Mouse (Mus musculus) forebrain, embryonic 10.5 days (tissue): Measurements from ENCODE around the gene Dek. TPM values are rescaled to one million over a fixed set of nuclear protein-coding genes. Genes with fewer than 3 reads are reported as not detected.

Experiments used
- DNase-seq: peaks from one replicate; pipeline ENCODE4 v3.0.0-alpha.2; 2017; ENCODE audit warnings: low spot score; ENCODE audit errors: extremely low spot score
- H3K27ac ChIP-seq: fragments of 300-500 bp; sonication (generic); 2 replicates; pipeline ENCODE4 v1.5.1; 2016; ENCODE audit warnings: mild to moderate bottlenecking
- H3K27me3 ChIP-seq: fragments of 300-500 bp; sonication (generic); 2 replicates; pipeline ENCODE4 v1.6.1; 2016; ENCODE audit warnings: mild to moderate bottlenecking; ENCODE audit not compliant: poor library complexity, severe bottlenecking
- H3K36me3 ChIP-seq: fragments of 300-500 bp; sonication (generic); replicated peaks from 2 replicates; pipeline ENCODE4 v1.6.1; 2016; ENCODE audit warnings: mild to moderate bottlenecking, moderate library complexity
- H3K4me1 ChIP-seq: fragments of 300-500 bp; sonication (generic); 2 replicates; pipeline ENCODE4 v1.6.1; 2016
- H3K4me3 ChIP-seq: fragments of 300-500 bp; sonication (generic); 2 replicates; pipeline ENCODE4 v1.5.1; 2016; ENCODE audit warnings: mild to moderate bottlenecking, moderate library complexity
- H3K9me3 ChIP-seq: fragments of 300-500 bp; sonication (generic); 2 replicates; pipeline ENCODE4 v1.6.1; 2016; ENCODE audit warnings: mild to moderate bottlenecking, moderate library complexity
- WGBS: fragments of 180-500 bp; shearing (Covaris S2); methylation state at CpG from one replicate; pipeline ENCODE4 v1.1.7; 2016; 5-methylcytosine and 5-hydroxymethylcytosine counted together
- polyA plus RNA-seq: library from polyadenylated mRNA; unstranded; fragments of >200 nt; fragmentation: Nextera tagmentation; extraction: Ambion mirVana; gene quantifications from 2 replicates; pipeline ENCODE4 v1.2.1, GENCODE M21; 2016

Gene Dek
- polyA plus RNA-seq, 1 experiment from 2014 or later: 434 TPM

DNA sequence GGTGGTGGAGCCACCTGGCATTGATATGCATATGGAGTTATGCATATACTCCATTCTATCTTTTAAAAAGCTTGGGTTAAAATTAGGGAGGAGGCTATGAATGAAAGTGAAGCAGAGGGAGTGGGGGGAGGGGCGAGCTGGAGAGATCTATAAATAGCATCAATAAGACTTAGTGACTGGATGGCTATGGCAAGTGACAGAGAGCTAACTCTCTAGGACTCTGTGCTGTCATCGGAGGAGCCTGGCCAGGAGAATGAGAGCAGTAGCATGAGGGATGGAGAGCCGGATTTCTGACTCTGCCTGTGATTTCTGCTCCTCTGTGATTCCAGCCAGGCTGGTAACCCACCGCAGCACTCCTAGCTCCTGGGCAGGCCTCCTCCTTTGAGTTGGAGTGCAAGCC lies 23.1 kb upstream of the Dek start:
- peaks cover 14% of the 10 kb centered on the region for H3K27me3 ChIP-seq
- no peaks in the 10 kb centered on the region for H3K36me3 ChIP-seq
- WGBS: 75% methylated on average over 4 of the region's 4 CpGs
- H3K9me3 ChIP-seq: no peaks in the 10 kb centered on the region
- no peak overlapping the region for H3K4me3 ChIP-seq
- H3K4me1 ChIP-seq: peaks cover 12% of the 10 kb centered on the region
- no peak for DNase-seq
- no peak overlapping the region for H3K27ac ChIP-seq

DNA sequence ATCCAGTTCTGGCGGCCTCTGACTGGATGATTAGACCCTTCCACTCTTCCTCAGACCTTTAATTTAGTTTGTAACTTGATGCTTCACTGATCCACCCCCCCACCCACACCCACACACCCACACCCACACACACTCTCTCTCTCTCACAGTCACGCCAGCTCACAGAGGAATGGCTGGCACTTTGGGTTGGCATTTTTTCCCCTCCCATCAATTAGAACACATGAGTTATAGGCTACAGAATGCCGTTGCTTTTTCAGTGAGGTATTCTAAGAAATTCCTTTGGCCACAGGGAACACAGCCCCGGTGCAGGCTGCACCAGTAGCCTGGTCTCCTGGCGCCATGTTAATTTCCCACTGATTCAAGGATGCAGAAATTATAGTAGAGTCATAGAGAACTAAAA lies 19.6 kb upstream of the Dek start:
- 75% methylated on average over 5 of the region's 5 CpGs for WGBS
- no peak for DNase-seq
- peaks cover 49% of the 10 kb centered on the region for H3K27me3 ChIP-seq

DNA sequence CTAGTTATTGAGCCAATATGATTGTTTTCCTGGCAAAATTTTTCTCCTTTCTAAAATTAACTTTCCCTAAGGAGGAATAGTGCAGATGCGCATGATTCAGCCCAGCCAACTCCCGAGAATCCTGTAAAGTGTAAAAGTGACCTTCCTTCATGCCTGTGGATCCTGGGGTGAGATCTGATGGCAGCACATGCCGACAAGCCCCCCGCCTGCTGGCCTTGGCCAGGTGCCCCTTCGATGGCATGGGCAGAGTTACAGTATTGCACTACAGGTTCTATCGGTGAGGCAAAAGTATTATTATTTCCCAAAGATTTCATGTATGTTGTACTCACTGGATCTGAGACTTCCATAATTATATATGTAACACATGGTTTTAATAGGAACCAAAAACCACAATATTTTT lies 19.0 kb upstream of the Dek start:
- H3K9me3 ChIP-seq: no peaks in the 10 kb centered on the region
- WGBS: 85% methylated on average over 6 of the region's 6 CpGs

More for the DNA sequence above, 19.6 kb upstream of the Dek start:
- no peak overlapping the region for H3K4me3 ChIP-seq
- H3K27ac ChIP-seq: no peak overlapping the region
- H3K4me1 ChIP-seq: peaks cover 32% of the 10 kb centered on the region
- no peaks in the 10 kb centered on the region for H3K36me3 ChIP-seq
- H3K9me3 ChIP-seq: no peaks in the 10 kb centered on the region

DNA sequence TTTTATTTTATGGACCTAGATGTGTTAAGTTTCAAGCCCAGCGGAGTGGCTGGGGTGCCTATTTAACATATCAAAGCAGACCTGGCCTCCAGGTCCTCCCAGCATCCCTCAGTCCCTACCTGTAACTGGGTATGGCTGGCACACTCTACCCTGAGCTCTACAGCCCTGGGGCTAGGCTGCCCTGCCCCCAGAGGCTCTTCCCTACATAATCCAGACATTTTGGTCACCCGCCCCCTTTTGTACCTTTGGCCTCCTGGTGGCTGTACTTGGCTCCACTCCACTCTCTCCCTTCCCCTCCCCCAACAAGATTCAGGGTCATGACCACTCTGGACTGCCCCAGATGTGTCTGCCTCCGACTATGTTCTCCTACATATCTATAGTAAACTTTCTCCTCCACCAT lies 18.4 kb upstream of the Dek start:
- 38% methylated on average over 3 of the region's 3 CpGs for WGBS
- DNase-seq: no peak
- no peak overlapping the region for H3K4me3 ChIP-seq
- no peaks in the 10 kb centered on the region for H3K36me3 ChIP-seq
- peaks cover 32% of the 10 kb centered on the region for H3K4me1 ChIP-seq
- H3K9me3 ChIP-seq: no peaks in the 10 kb centered on the region
- H3K27ac ChIP-seq: no peak overlapping the region
- peaks cover 56% of the 10 kb centered on the region for H3K27me3 ChIP-seq

More for the DNA sequence above, 19.0 kb upstream of the Dek start:
- H3K36me3 ChIP-seq: no peaks in the 10 kb centered on the region
- H3K27ac ChIP-seq: no peak overlapping the region
- H3K4me1 ChIP-seq: peaks cover 32% of the 10 kb centered on the region
- no peak overlapping the region for H3K4me3 ChIP-seq
- peaks cover 50% of the 10 kb centered on the region for H3K27me3 ChIP-seq
- DNase-seq: no peak

DNA sequence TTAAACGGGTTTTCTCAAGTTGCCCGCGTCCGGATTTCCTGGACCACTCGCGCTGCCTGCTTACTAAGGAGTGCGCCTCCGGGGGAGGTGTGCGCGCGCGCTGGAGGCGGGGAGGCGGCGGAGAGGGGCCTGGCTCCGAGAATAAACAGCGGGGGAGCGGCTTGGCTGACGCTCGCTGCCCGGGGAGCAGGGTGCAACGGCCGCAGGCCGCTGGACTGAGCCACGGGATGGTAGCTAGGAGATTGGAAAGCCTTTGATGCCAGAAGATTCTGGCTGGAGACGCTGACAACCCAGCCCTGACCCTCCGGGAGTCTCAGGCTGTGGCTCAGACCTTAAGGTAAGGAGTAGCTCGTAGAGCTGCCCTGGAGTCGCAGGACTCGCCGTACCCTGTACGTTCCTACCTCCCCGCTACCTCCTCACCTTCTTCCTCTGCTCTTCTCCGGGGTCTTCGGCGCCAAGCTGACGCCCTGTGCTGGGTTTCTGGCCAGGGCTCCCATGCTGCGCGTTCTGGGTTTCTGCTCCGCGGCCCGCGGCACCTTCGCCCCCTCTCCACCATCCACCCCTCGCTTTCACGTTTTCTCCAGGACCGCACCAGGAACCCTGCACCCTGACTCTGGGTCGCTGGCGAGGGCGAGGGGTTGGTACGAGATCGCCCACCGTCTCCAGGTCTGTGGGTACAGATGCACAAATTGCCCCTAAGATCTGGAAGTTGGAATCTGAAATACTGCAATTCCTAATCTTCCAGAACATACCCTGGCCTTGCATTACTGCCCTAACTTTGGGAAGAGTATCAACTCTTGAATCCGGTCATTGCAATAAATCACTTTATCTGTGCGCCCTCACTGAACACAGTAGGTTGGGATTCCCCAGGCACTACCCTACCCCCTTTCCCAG lies 16.8 kb upstream of the Dek start, which contains the start of gene Rnf144b:
Gene Rnf144b (plus strand): TSS at position 120 of the 894 bp plus-strand sequence.
- Histone ChIP-seq H3K36me3 (no peaks in the 10 kb centered on the region), H3K4me1 (peaks cover 27% of the 10 kb centered on the region), H3K4me3 (peak within 1 kb of the TSS; percentile 70), H3K27ac (no peak within 1 kb of the TSS), H3K27me3 (peaks cover 56% of the 10 kb centered on the region), H3K9me3 (no peaks in the 10 kb centered on the region)
- 2% methylated on average over 55 of the region's 55 CpGs for WGBS
- peak; percentile 33 for DNase-seq

DNA sequence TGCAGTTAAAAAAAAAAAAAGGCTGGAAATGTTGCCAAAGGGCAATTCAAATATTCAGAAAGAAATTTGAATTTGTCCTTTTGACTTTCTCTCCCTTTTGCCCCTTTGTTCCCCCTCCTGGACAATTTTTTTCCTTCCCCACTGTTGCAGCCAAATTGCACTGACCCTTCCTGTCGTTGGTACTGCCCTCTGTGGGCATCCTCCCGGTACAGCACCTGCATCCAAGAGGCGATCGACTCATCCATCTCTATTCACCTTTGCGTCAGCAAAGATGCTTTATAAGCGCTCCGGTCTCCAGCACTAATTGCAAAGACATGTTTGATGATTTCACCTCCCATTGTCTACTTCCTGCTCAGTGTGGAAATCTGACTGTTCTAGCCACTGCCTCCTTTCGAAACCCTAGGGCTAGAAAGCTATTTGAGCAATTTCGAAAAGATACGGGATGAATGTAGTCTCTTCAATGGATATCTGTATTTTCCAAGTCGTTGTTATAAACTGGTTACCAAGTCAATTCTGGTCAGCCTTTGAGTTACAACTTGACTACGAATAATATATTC lies 15.4 kb upstream of the Dek start:
- Histone ChIP-seq H3K4me1 (peaks cover 27% of the 10 kb centered on the region), H3K36me3 (no peaks in the 10 kb centered on the region), H3K27ac (no peak overlapping the region), H3K4me3 (peak overlapping the region; percentile 70; the same call in 1 of the 2 replicates), H3K9me3 (no peaks in the 10 kb centered on the region), H3K27me3 (peaks cover 56% of the 10 kb centered on the region)
- 34% methylated on average over 12 of the region's 12 CpGs for WGBS
- DNase-seq: no peak

DNA sequence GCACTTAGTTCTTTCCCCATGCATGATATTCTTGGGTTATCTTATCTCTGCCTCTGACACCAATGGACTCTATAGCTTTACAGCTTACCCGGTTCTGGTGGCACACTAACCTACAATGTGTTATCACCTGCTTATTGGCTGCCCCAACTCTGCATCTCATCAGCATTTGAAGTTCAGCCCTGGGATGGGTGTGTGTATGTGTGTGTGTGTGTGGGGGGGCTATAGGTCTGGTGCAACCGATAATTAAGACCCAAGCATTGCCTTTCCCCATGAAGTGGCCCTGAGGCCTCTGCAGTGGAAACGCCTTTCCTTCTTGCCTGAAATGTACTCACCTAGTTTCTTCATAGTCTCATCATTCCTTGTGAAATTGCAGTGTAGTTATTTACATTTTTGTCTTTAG lies 10.0 kb upstream of the Dek start:
- Histone ChIP-seq H3K27me3 (peaks cover 10% of the 10 kb centered on the region), H3K4me1 (peaks cover 5% of the 10 kb centered on the region), H3K4me3 (no peak overlapping the region), H3K36me3 (no peaks in the 10 kb centered on the region), H3K27ac (no peak overlapping the region), H3K9me3 (no peaks in the 10 kb centered on the region)
- DNase-seq: no peak
- WGBS: 86% methylated on average over 3 of the region's 3 CpGs

DNA sequence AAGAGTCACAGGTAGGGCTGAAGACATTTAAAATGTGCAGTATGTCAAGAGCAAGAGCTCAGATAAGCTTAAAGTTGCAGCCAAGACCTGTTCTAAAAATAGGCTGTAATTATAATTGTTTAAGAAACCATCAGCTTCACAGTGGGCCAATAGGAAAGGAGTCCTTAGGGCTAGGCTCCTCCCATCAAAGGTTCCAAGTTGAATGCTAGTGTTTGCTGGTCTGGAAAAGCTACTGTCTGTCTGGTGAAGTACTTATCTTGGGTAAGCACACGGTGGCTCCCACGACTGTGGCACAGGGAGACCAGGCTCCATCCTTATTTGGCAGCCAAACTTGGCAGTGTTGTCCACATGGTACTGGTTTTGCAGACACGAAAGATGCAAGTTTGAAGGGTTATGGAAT lies 6.9 kb upstream of the Dek start:
- Histone ChIP-seq H3K27ac (no peak overlapping the region), H3K36me3 (no peaks in the 10 kb centered on the region), H3K4me1 (peaks cover 5% of the 10 kb centered on the region), H3K27me3 (no peaks in the 10 kb centered on the region), H3K4me3 (no peak overlapping the region), H3K9me3 (no peaks in the 10 kb centered on the region)
- DNase-seq: no peak
- 67% methylated on average over 3 of the region's 3 CpGs for WGBS

DNA sequence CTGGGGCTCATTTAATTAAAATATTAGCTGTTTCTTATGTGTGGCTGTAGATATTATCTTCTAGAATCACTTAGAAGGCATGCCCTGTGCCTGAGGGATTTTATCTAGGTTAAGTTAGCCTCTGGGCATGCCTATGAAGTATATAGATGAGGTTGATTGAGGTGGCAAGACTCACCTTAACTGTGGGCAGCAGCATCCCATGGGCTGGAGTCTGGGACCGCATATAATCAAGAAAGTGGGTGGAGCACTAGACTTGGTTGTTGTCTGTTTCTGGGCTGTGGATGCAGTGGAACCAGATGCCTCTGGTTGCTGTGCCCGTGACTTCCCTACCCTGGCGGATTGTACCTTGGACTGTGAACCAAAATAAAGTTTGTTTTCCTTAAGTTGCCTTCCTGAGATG lies 6.1 kb upstream of the Dek start:
- DNase-seq: no peak
- H3K4me3 ChIP-seq: no peak overlapping the region
- H3K36me3 ChIP-seq: no peaks in the 10 kb centered on the region
- H3K4me1 ChIP-seq: peaks cover 10% of the 10 kb centered on the region
- H3K9me3 ChIP-seq: no peaks in the 10 kb centered on the region
- H3K27me3 ChIP-seq: no peaks in the 10 kb centered on the region
- 82% methylated on average over 3 of the region's 3 CpGs for WGBS
- H3K27ac ChIP-seq: no peak overlapping the region

DNA sequence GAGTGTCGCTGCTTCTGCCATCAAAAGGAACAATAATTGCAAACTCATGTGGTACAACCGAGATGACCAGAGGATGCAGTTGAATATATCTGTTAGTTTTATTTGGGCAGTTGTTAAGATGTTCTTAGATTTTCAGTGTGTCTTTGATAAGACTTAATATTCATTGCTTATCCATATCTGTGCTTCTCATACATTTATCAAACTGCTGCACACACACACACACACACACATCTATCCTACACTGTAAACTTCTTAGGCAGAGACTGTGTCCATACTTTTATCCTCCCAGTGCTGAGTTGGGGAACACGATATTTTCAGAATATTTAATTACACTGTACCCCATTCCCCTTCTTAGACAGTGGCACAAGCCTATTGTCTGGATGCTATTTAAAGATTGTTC lies 5.2 kb upstream of the Dek start:
- H3K4me3 ChIP-seq: no peak overlapping the region
- no peaks in the 10 kb centered on the region for H3K9me3 ChIP-seq
- no peak for DNase-seq
- peaks cover 16% of the 10 kb centered on the region for H3K4me1 ChIP-seq
- no peak overlapping the region for H3K27ac ChIP-seq
- H3K27me3 ChIP-seq: no peaks in the 10 kb centered on the region
- H3K36me3 ChIP-seq: no peaks in the 10 kb centered on the region
- WGBS: 89% methylated on average over 3 of the region's 3 CpGs

DNA sequence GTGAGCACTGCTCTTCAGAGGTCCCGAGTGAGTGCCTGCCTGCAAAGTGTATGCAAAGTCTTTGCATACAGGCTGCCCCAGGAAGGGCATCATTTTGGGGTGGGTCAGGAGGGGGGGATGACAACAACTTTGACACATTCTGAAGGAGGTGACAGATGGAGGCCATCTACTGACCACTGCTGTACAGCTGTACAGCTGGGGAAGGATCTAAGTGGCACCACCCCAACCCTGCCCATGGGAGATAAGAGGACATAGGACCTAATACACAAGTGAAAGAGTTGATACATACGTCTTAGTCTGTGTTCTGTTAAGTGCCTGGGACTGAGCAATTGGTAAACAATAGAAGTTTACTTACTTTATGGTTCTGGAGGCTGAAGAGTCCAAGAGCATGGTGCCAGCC lies 3.2 kb upstream of the Dek start:
- no peaks in the 10 kb centered on the region for H3K27me3 ChIP-seq
- 72% methylated on average over 2 of the region's 2 CpGs for WGBS
- peaks cover 20% of the 10 kb centered on the region for H3K4me1 ChIP-seq
- no peak overlapping the region for H3K27ac ChIP-seq
- H3K9me3 ChIP-seq: no peaks in the 10 kb centered on the region
- H3K4me3 ChIP-seq: no peak overlapping the region
- no peak for DNase-seq
- H3K36me3 ChIP-seq: no peaks in the 10 kb centered on the region

DNA sequence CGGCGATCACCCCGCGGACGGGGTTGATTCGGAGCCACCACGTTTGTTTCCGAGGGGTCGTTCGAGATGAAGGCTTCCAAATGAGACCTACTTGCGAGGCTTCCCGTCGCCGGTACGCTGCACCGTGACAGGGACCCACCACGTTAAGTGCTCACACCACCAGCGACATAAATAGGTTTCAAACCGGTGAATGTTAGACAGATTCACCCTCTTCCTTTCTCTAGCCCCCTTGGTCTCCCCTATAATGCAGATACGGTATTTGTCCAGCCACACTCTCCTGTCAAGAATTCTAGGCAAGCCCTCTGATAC lies 533 bp upstream of the Dek start:
- H3K27ac ChIP-seq: peak overlapping the region; percentile 100
- no peak for DNase-seq
- H3K4me3 ChIP-seq: peak overlapping the region; percentile 99
- WGBS: 0% methylated on average over 20 of the region's 20 CpGs
- H3K4me1 ChIP-seq: peaks cover 30% of the 10 kb centered on the region
- H3K27me3 ChIP-seq: no peaks in the 10 kb centered on the region
- no peaks in the 10 kb centered on the region for H3K9me3 ChIP-seq
- H3K36me3 ChIP-seq: peaks cover 25% of the 10 kb centered on the region

DNA sequence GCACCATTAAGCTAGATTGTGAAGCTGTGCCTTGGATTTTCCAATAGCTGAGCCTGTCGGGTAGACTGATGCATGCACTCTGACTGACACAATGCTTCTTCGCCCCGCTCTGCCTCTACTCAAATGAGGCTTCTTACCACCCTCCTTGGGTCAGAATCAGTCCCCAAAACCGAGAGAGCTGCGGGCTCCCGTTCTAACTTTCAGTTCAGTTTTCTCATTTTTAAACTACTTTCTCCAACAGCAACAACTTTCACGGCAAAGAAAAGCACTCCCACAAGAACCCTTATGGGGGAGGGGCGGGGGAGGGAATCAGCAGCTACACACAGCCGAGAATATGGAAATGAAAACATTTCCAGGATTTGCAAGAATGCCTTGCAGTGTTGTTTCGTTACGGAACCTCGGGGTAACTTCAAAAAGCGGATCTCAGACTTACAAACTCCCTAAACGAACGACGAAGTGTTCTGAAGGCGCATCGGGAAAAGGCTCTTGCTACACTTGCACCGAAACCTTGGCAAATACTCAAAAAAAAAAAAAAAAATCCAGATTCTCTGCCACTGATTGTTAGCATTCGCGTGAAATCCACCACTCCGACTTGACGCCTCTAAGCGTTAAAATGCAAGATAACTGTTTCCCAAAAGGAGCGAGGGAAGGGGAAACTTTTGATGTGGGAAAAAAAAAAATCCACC lies 1.0 kb downstream of the Dek start:
- DNase-seq: peak; percentile 50
- Histone ChIP-seq H3K27ac (peak overlapping the region; percentile 100), H3K36me3 (peaks cover 40% of the 10 kb centered on the region), H3K9me3 (no peaks in the 10 kb centered on the region), H3K4me1 (peaks cover 30% of the 10 kb centered on the region), H3K4me3 (peak overlapping the region; percentile 99), H3K27me3 (no peaks in the 10 kb centered on the region)
- under 1% methylated on average over 25 of the region's 25 CpGs for WGBS
